Mouse (Mus musculus): ENCODE measurements at regions not wholly inside any gene's neighbourhood (a gene's known extent, or its start where the extent isn't known, plus 50 kb on each side); places are given as distances from the start of the nearest gene placed in this dataset.

- DNase-seq (ENCODE audit: low read depth, low spot score): peak; percentile 57
Observed at GRCm38 (mm10) chr8:62284378-62285110, 161.6 kb upstream of the Anxa10 start.

GRCm38 (mm10) chr8:62250551-62250950, 127.6 kb upstream of the Anxa10 start:
- DNase-seq (ENCODE audit: low read depth, low spot score): no peak

Data from mesoderm, embryonic 11.5 days (tissue).